Mouse (Mus musculus) CD4-positive helper T cell, adult 2 months (primary cell): ENCODE measurements around the gene Esrrb.

Experiments used
- DNase-seq: peaks from one replicate; pipeline ENCODE4 v3.0.0-alpha.2; 2012; ENCODE audit warnings: low read depth, missing footprints, low spot score

Gene Esrrb

GRCm38 (mm10) chr12:86421490-86421904 is 60.6 kb downstream of the Esrrb start:
- no peak for DNase-seq

- no peak for DNase-seq
Observed at GRCm38 (mm10) chr12:86422166-86422910, 61.4 kb downstream of the Esrrb start.

DNA sequence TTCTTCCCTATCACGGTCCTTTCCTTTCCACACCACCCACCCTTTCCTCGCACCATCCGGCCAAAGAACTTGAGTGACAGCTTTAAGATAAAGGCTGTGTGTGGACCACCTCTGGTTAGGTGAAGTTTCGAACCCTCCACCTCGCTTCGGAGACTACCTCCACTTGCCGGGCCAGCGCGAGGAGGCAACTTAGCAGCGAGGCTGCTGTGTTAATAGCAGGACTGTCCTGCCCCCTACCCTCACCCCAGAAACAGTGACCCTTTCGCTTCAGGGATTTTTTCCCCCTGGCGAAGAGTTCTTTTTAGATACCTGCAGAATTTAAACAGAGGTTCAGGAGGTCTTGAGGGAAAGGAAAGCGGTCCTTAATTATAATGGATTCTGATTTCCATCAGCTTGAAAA is 62.2 kb downstream of the Esrrb start:
- DNase-seq = no peak

DNA sequence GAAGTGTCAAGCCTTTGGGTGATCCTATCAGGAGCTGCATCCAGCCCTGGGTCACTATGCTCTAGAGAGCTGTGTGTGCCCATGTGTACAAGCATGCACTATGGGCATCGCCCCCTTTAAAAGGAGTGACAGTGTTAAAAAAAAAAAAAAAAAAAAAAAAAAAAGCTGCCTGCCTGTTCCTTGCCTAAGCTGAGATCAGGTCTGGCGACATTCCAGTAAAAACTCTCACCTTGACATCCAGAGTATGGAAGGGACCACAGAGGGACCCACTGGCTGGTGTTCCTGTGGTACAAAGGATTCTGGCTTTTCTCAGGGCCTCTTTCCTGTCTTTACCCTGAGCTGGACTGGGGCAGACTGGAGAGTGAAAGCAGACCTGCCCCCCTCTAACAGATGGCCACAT is 66.7 kb downstream of the Esrrb start:
- no peak for DNase-seq

GRCm38 (mm10) chr12:86431671-86432070 is 70.8 kb downstream of the Esrrb start:
- no peak for DNase-seq

DNA sequence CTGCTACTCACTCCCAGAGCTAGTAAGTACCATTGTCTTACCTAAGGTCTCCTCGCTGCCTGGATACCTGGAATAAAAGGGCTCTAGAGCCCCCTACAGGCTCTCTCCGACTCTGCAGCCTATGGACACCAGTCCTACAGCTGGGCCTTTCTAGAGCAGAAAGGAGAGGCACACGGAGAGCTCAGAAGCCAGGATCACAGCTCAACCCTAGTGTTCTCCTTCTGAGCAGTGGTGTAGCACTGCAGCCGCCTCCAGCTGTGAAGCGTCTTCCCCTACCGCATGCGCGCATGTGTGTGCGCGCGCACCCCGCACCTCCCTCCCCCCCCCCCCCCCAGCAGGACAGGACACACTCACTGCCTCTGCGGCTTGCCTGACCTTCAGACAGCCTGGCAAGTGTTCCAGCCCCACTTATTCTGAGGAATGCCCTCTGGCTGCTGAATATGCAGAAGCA is 72.5 kb downstream of the Esrrb start:
- DNase-seq = peak; percentile 9

- DNase-seq = no peak
Observed at GRCm38 (mm10) chr12:86435651-86436050, 74.7 kb downstream of the Esrrb start.

DNA sequence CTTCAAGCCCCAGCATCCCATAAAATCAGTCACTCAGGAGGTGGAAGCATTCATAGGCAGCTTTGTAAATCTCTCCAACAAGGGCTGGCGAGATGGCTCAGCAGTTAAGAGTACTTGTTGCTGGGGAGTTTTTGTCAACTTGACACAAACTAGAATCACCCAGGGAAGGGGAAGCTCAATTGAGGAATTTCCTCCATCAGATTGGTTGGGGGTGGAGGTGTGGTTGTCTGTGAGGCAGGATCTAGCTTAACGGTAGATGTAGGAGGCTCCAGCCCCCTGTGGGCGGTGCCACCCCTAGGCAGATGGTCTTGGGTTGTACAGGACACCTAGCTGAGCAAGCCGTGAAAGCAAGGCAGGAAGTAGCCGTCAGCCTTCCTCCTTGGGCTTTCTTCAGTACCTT is 89.9 kb downstream of the Esrrb start:
- DNase-seq = no peak

DNA sequence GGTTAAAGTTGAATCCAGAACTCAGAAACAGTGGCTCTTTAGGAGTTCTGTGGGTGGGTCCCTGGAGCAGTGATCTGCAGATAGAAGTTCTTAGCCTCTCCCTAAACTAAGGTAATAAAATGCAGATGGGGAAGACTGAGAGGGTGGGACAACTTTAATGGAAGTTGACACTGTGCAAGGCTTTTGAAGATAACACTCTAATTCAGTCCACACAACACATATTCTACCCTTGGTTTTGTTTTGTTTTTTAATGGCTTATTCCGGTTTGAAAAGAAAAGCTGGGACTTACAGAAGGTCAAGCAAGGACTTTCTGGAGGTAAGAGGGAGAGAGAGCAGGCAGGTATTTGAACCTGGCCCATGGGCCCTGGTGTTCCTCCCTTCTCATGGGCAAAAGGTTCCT is 94.1 kb downstream of the Esrrb start:
- no peak for DNase-seq

DNA sequence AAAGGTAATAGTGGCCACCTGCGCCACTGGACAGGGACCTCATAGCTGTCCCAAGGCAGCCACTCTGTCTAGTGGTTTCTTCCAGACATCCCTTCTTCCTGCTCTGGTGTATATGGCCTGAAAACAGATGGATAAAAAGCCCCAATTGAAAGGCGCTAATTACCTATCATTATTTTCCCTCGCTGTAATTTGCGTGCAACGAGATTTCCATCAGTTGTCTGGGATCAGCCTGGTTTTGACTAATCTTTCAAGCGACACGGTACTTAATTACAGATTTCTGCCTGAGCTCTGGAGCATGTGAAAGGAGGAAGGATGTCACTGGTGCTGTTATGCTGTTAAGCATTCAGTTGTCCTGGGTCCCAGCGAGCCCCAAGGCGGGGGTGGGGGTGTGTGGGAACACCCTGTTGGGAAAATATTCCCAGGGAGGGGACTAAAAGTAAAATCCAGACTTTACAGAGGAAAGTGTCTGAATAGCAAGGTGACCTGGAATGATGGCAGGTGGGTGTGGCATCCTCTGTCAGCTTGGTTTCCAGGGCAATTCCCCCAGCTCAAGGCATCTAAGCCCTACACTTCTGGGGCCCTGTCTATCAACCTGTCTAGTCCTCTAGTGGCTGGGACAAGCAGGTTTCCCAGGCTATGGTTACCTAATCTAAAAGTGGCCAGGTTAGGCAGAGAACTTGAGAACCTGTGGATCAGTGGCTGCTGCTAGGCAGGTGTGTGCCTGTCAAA is 102.0 kb downstream of the Esrrb start:
- DNase-seq = no peak

GRCm38 (mm10) chr12:86464385-86464784 is 103.5 kb downstream of the Esrrb start:
- no peak for DNase-seq

DNA sequence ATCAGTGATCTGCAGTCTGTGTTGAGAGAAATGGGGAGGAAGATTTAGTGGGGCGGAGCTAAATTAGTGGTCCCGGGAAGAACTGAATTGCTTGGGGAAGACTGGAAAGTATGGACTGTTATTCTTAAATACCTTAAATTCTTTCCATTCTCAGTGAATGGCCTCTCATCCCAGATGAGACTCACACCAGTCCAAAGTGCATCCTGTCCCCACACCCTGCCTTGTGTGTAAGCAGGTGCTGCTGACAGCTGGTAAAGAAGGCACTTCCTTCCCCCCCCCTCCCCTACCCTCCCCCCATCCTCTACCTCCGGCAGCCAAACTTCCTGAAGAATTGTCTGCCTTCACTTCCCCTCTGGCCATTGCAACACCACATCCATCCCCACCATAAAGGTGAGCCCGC is 105.3 kb downstream of the Esrrb start:
- DNase-seq = no peak

GRCm38 (mm10) chr12:86469919-86470318 is 109.0 kb downstream of the Esrrb start:
- DNase-seq = no peak

DNA sequence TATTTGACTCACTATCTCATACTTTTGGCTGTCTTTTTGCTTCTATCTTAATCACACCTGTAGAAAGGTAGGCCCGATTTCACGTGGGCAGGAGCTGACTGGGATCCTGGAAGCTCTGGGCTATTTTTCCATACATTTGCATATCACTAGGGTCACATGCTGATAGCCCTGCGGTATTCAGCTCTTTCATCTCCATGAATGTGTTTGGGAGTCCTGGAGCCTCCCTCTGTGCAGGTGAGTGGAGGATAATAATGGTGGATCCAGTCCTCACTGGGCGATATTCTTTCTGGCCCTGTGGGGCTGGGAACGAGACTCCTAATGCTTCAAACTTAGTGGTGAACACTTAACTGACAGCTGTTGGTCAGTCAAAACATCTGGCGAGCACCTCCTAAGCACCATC is 110.0 kb downstream of the Esrrb start:
- DNase-seq = no peak

- DNase-seq = no peak
Observed at GRCm38 (mm10) chr12:86473630-86474029, 112.7 kb downstream of the Esrrb start.

DNA sequence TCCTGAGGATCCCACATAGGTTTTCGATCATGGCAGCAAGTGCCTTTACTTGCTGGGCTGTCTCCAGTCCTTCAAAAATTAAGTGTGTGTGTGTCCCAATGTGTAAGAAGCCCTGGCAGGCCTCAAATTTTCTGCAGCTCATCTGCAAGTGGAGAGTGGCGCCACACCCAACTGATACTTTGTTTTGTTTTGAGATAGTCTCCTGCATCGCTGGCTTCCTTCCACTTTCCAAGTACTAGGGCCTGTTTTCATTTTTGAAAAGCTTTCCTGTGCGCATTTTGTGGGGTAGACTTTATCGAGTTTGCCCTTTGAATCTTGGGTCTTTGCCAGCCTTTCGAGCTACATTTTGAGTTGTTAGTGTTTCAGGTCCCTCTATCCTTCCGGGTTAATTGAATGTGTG is 115.1 kb downstream of the Esrrb start:
- DNase-seq = no peak

DNA sequence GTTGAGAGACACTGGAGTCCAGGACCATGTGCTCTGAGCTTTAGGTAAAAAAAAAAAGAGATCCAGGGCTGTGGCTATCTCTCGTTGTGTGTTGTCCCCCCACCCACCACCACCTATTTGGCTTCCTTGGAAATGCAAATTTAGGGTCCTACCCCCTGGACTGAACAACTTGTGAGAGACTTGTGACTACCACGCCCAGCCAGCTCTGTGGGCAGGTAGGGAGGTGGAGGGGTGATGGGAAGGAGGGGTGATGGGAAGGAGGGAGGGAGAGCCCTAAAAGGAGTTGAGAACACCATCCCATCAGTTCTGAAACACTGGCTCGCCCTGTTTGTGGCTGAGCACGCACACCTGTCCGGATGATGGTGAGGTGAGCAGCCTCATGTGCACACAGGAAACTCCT is 118.0 kb downstream of the Esrrb start:
- no peak for DNase-seq

DNA sequence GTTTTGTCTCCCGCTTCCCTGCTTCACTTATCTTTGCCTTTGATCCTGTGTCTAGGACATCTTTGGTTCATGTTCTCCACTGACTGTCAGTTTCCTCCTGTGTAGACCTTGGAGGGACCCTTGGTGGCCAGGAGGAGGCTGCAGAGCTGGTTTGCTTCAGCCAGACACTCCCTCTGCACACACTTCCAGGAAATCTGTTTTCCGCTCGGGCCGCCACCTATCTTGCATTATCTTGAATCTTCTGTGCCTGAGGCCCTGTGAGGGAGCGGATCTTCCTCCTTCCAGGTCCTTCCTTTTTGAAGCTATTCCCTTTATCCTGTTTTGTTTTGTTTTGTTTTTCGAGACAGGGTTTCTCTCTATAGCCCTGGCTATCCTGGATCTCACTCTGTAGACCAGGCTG is 121.1 kb downstream of the Esrrb start:
- DNase-seq = no peak

- DNase-seq = no peak
Observed at GRCm38 (mm10) chr12:86483413-86483841, 122.5 kb downstream of the Esrrb start.

- no peak for DNase-seq
Observed at GRCm38 (mm10) chr12:86488005-86488404, 127.1 kb downstream of the Esrrb start.

- no peak for DNase-seq
Observed at GRCm38 (mm10) chr12:86490052-86490451, 129.1 kb downstream of the Esrrb start.

DNA sequence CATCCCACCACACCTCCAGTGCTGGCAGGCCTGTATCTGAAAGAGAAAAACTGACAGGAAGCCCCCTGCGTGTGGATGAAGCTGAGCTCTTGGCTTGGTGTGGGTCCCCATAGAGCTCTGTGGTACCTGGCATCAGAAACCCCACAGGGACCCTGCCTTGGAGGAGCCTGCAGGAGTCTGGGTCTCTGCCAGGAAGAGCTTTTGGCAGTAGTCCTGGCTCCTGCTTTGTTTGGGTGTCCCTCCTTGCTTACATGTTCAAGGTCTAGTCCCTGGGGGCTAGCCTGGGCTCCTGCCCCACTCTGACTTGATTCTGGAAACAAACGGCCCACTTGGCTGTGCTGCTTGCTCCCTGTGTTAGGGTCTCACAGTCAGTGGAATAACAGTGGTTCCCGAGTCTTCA is 130.6 kb downstream of the Esrrb start:
- no peak for DNase-seq

DNA sequence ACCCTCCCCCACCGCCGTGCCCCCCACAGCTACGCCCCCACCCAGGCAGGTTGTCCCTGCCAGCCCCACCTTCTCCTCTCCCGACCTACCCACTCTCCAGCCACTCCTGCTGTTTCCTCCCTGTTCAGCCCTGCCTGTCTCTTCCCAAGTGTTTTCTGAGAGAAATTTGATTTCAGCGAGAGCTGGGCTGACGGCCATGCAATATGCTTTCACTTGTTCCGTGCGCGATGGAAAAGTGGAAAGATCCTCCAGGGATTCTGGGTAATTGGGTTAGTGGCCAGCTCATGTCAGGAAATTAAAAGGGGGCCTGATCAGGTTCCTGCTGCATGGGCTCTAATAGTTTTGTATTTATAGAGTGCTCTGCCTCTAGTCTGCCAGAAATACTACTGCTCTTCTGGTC is 131.9 kb downstream of the Esrrb start:
- no peak for DNase-seq
